ENCODE assay signal across 24 mouse cellular contexts in genomic region chr3:108769547-108769946, GRCm38 (mm10). TPM values are rescaled to one million over a fixed set of nuclear protein-coding genes. Genes with fewer than 3 reads are reported as not detected.
A peak's percentile ranks its signal among the peaks of the same experiment; 100 is the strongest.
DNase-seq lines count a peak whose midpoint lies in the region; ATAC-seq and TF ChIP-seq lines count a peak whose summit lies in the region.
"Had no signal": no experiment of that assay in that cellular context is flagged by ENCODE, and none has a peak within 500 bp of the region (broad histone marks: within the 10 kb centered on the region; RNA-seq: fewer than 3 reads in every experiment).

No protein-coding gene starts in this region.

- H3K36me3 ChIP-seq in limb, embryonic 15.5 days: no peaks in the 10 kb centered on the region
- no peaks in the 10 kb centered on the region for H3K36me3 ChIP-seq in hindbrain, postnatal 0 days (ENCODE audit: insufficient read depth, low read length)
- no peaks in the 10 kb centered on the region for H3K36me3 ChIP-seq in forebrain, embryonic 16.5 days (ENCODE audit: control insufficient read depth, insufficient read depth)
- H3K36me3 ChIP-seq: embryonic facial prominence, embryonic 15.5 days; G1E; heart, embryonic 15.5 days had no signal

- no peaks in the 10 kb centered on the region for H3K4me1 ChIP-seq in lung, adult 2 months (ENCODE audit: control insufficient read depth, insufficient read depth, low read length)
- peaks cover 44% of the 10 kb centered on the region for H3K4me1 ChIP-seq in limb, embryonic 15.5 days
- peaks cover 3% of the 10 kb centered on the region; the same call in 1 of the 2 replicates for H3K4me1 ChIP-seq in hindbrain, postnatal 0 days (ENCODE audit: insufficient read depth, low read length)
- H3K4me1 ChIP-seq in forebrain, embryonic 16.5 days (replicated peaks; ENCODE audit: control insufficient read depth, insufficient read depth, low read length): peaks cover 4% of the 10 kb centered on the region; the same call in 1 of the 2 replicates

- no peak for TF ChIP-seq POLR2A in lung, adult 2 months (IDR thresholded peaks at IDR 0.05; ENCODE audit: borderline replicate concordance, extremely low read depth, low read depth, low read length)

- ATAC-seq in limb, embryonic 15.5 days (ENCODE audit: insufficient number of reproducible peaks, low FRiP score, low TSS enrichment, low read depth): no peak
- ATAC-seq in hindbrain, postnatal 0 days: no peak
- no peak for ATAC-seq in forebrain, embryonic 16.5 days
- ATAC-seq: CD4-positive, CD25-positive, alpha-beta regulatory T cell, adult 4 months; liver, postnatal 0 days had no signal

- H3K4me2 ChIP-seq in limb, embryonic 15.5 days: no peak overlapping the region
- no peak overlapping the region for H3K4me2 ChIP-seq in hindbrain, postnatal 0 days (ENCODE audit: low read depth, low read length)
- H3K4me2 ChIP-seq in forebrain, embryonic 16.5 days (ENCODE audit: low read length): no peak overlapping the region
- H3K4me2 ChIP-seq: embryonic facial prominence, embryonic 15.5 days; heart, embryonic 15.5 days had no signal

- H3K4me3 ChIP-seq in lung, adult 2 months (replicated peaks; ENCODE audit: extremely low read depth, low read depth, low read length): no peak overlapping the region
- no peak overlapping the region for H3K4me3 ChIP-seq in limb, embryonic 15.5 days
- no peak overlapping the region for H3K4me3 ChIP-seq in hindbrain, postnatal 0 days (ENCODE audit: low read length)
- H3K4me3 ChIP-seq in forebrain, embryonic 16.5 days (replicated peaks; ENCODE audit: low read length): no peak overlapping the region
- H3K4me3 ChIP-seq: embryonic facial prominence, embryonic 15.5 days; gastrocnemius, adult 2 months; heart, embryonic 15.5 days had no signal

- H3K9me3 ChIP-seq in limb, embryonic 15.5 days: no peaks in the 10 kb centered on the region
- H3K9me3 ChIP-seq in hindbrain, postnatal 0 days (ENCODE audit: low read length): no peaks in the 10 kb centered on the region
- H3K9me3 ChIP-seq in forebrain, embryonic 16.5 days (ENCODE audit: control insufficient read depth, low read length): no peaks in the 10 kb centered on the region
- H3K9me3 ChIP-seq: embryonic facial prominence, embryonic 15.5 days; G1E; heart, embryonic 15.5 days had no signal

- no peak for TF ChIP-seq CTCF in lung, adult 2 months (IDR thresholded peaks at IDR 0.05; ENCODE audit: insufficient read depth, low read length)
- no peak for TF ChIP-seq CTCF in hindbrain, postnatal 0 days (IDR thresholded peaks at IDR 0.05; ENCODE audit: low read depth)

- no peak overlapping the region for H3K9ac ChIP-seq in limb, embryonic 15.5 days
- no peak overlapping the region for H3K9ac ChIP-seq in hindbrain, postnatal 0 days (replicated peaks; ENCODE audit: low read length)
- no peak overlapping the region for H3K9ac ChIP-seq in forebrain, embryonic 16.5 days (replicated peaks; ENCODE audit: low read depth, low read length)
- H3K9ac ChIP-seq: embryonic facial prominence, embryonic 15.5 days; heart, embryonic 15.5 days; liver, postnatal 0 days had no signal

- peak; percentile 11 for DNase-seq in lung, adult 2 months
- no peak for DNase-seq in lung, postnatal 10 days
- peak; percentile 44 to 55 for DNase-seq in B cell, adult 2 months
- DNase-seq in MN1 (ENCODE audit: low spot score): peak; percentile 32
- DNase-seq in hindbrain, postnatal 0 days (ENCODE audit: low spot score): no peak
- DNase-seq in spleen, adult 18-20 months: no peak
- DNase-seq: adrenal gland, postnatal 25 days; cerebellum, adult 11-12 months; cerebellum, postnatal 36 days; gastrocnemius, adult 2 months; heart, adult 18-20 months; liver, postnatal 0 days; midbrain, embryonic 14.5 days; thymus, adult 18-20 months had no signal

- 54% methylated on average over 6 of the region's 6 CpGs for WGBS in lung, adult 2 months
- 50% methylated on average over 6 of the region's 6 CpGs for WGBS in limb, embryonic 15.5 days
- 89% methylated on average over 6 of the region's 6 CpGs for WGBS in hindbrain, postnatal 0 days
- 91% methylated on average over 6 of the region's 6 CpGs for WGBS in forebrain, embryonic 16.5 days

- no peaks in the 10 kb centered on the region for H3K27me3 ChIP-seq in limb, embryonic 15.5 days
- no peaks in the 10 kb centered on the region for H3K27me3 ChIP-seq in hindbrain, postnatal 0 days (ENCODE audit: insufficient read depth, low read length)
- H3K27me3 ChIP-seq in forebrain, embryonic 16.5 days (replicated peaks; ENCODE audit: control insufficient read depth, insufficient read depth, low read length): no peaks in the 10 kb centered on the region
- H3K27me3 ChIP-seq: embryonic facial prominence, embryonic 15.5 days had no signal

- H3K27ac ChIP-seq in limb, embryonic 15.5 days: peak overlapping the region; percentile 94
- no peak overlapping the region for H3K27ac ChIP-seq in hindbrain, postnatal 0 days
- H3K27ac ChIP-seq in forebrain, embryonic 16.5 days (ENCODE audit: low read length): no peak overlapping the region

RNA-seq across cellular contexts. Expression of gene Aknad1, which starts 30.1 kb away (rescaled TPM):
- polyA plus RNA-seq in lung, adult 2 months (2012; rRNA removed): 0.09 TPM in 1 of 2 replicates, not detected in the other
- 1.3 and 1.5 TPM in 2 replicates for polyA plus RNA-seq in limb, embryonic 15.5 days (2015; fragmentation: Nextera tagmentation; extraction: Ambion mirVana)
- not detected in 2 replicates for total RNA-seq in hindbrain, postnatal 0 days (2014; rRNA removed)
- polyA plus RNA-seq in hindbrain, postnatal 0 days (2015; fragmentation: Nextera tagmentation; extraction: Ambion mirVana): not detected in 2 replicates
- not detected in 2 replicates for polyA plus RNA-seq in forebrain, embryonic 16.5 days (2015; fragmentation: Nextera tagmentation; extraction: Ambion mirVana)
- total RNA-seq: adrenal gland, postnatal 25 days; heart, adult 18-20 months; layer of hippocampus, postnatal 25 days; liver, adult 2 months; neutrophil, adult 5-6 weeks had no signal
- polyA plus RNA-seq: CD4-positive, CD25-positive, alpha-beta regulatory T cell, adult 4 months; G1E; heart, embryonic 15.5 days; kidney, embryonic 14.5 days; liver, adult 2 months; midbrain, embryonic 14.5 days had no signal

RNA-seq across cellular contexts. Expression of gene Gpsm2, which starts 47.4 kb away (rescaled TPM):
- 2.7 and 5.1 TPM in 2 replicates for polyA plus RNA-seq in lung, adult 2 months (2012; rRNA removed)
- polyA plus RNA-seq in limb, embryonic 15.5 days (2015; fragmentation: Nextera tagmentation; extraction: Ambion mirVana): 95.9 and 103 TPM in 2 replicates
- total RNA-seq in hindbrain, postnatal 0 days (2014; rRNA removed): 12.9 and 13.5 TPM in 2 replicates
- polyA plus RNA-seq in hindbrain, postnatal 0 days (2015; fragmentation: Nextera tagmentation; extraction: Ambion mirVana): 16.8 and 18.0 TPM in 2 replicates
- 33.7 and 36.7 TPM in 2 replicates for polyA plus RNA-seq in forebrain, embryonic 16.5 days (2015; fragmentation: Nextera tagmentation; extraction: Ambion mirVana)

Comparison
In these comparisons a context has a peak if more than half of its experiments do, and no peak if none do; other contexts are left out.
1. DNase-seq: peak in lung, adult 2 months (single experiment), B cell, adult 2 months (2 of 2) and MN1 (single experiment); none in lung, postnatal 10 days (single experiment), hindbrain, postnatal 0 days (single experiment) and spleen, adult 18-20 months (0 of 2).